Mouse (Mus musculus) CD4-positive naive resting alpha-beta T cell, adult 57 days (primary cell): ENCODE data around the gene Gm17268. TPM values are rescaled to one million over a fixed set of nuclear protein-coding genes. Genes with fewer than 3 reads are reported as not detected.

Experiments used
- total RNA-seq: library from RNA; stranded (reverse); gene quantifications from one replicate; pipeline ENCODE4 v1.2.4, GENCODE M21; 2023

Gm17268 gene
- total RNA-seq = not detected

GRCm38 (mm10) chr11:82038535-82038934, at the start of gene Gm17268:
TSS of gene Gm17268 (minus strand) at chr11:82038562.

GRCm38 (mm10) chr11:82057646-82058045, 19.3 kb upstream of the Gm17268 start, which contains the start of gene Ccl11:
TSS of gene Ccl11 (plus strand) at chr11:82057823.

GRCm38 (mm10) chr11:82045471-82045870, 7.1 kb upstream of the Gm17268 start, which contains the start of gene Ccl7:
TSS of gene Ccl7 (plus strand) at chr11:82045712.

GRCm38 (mm10) chr11:82035356-82035755, 3.0 kb downstream of the Gm17268 start, which contains the start of gene Ccl2:
TSS of gene Ccl2 (plus strand) at chr11:82035571.

Other genes with a start within 250 kb of the Gm17268 start
- gene 5530401A14Rik, start 177.9 kb downstream of the Gm17268 start, total RNA-seq = not detected
- gene Asic2, start 70.1 kb downstream of the Gm17268 start, total RNA-seq = not detected
- gene Ccl2, start 3.0 kb downstream of the Gm17268 start, total RNA-seq = 0.77 TPM
- not detected for gene Ccl7, start 7.2 kb upstream of the Gm17268 start, total RNA-seq
- not detected for gene Ccl11, start 19.3 kb upstream of the Gm17268 start, total RNA-seq
- not detected for gene Ccl12, start 63.3 kb upstream of the Gm17268 start, total RNA-seq
- gene Ccl8, start 76.6 kb upstream of the Gm17268 start, total RNA-seq = not detected